Mouse (Mus musculus): ENCODE measurements around the gene Nln.

DNA sequence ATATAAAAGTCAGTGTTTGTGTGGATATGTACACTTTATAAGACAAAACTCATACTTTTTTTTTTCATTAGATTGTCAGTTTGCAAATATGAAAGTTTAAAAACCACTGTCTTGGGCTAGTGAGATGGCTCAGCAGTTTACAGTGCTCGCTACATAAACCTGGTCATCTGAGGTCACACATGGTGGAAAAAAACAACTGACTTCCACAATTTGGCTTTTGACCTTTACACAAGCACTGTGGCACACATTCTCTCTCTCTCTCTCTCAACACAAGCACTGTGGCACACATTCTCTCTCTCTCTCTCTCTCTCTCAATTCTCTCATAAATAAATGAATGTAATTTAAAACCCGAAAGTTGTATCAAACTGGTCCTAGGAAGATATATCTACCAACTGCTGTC, 23.1 kb upstream of the Nln start:
- no peak for TF ChIP-seq POLR2A (IDR thresholded peaks at IDR 0.05; ENCODE audit: low read depth, low read length)
- no peak for TF ChIP-seq CTCF (conservative IDR thresholded peaks at IDR 0.05 in 1 of 2, IDR thresholded peaks at IDR 0.05 in 1 of 2; ENCODE audit: low read depth in 2 of 2, low read length in 2 of 2)
- no peak for TF ChIP-seq MEF2A (IDR thresholded peaks at IDR 0.05; ENCODE audit: borderline replicate concordance, low read depth, low read length)
- no peak for TF ChIP-seq SMC3 (IDR thresholded peaks at IDR 0.05; ENCODE audit: low read depth, low read length)
- no peak for TF ChIP-seq CHD2 (IDR thresholded peaks at IDR 0.05; ENCODE audit: low read length)
- no peak for TF ChIP-seq MXI1 (IDR thresholded peaks at IDR 0.05; ENCODE audit: low read depth, low read length)
- no peak for TF ChIP-seq ZC3H11A (IDR thresholded peaks at IDR 0.05; ENCODE audit: low read depth, low read length)

Data from CH12.LX (cell line).